Mouse (Mus musculus) natural killer cell, adult 2 months (primary cell): ENCODE measurements at regions not wholly inside any gene's neighbourhood (a gene's known extent, or its start where the extent isn't known, plus 50 kb on each side); places are given as distances from the start of the nearest gene placed in this dataset.

Source experiments
- DNase-seq, 2 experiments: peaks; one replicate each; pipeline ENCODE4 v3.0.0; 2022; ENCODE audit warnings: low spot score in 2 of 2

GRCm38 (mm10) chr14:115004733-115005405 is 87.1 kb upstream of the Gpc5 start:
- no peak for DNase-seq

GRCm38 (mm10) chr14:115010877-115011276 is 81.1 kb upstream of the Gpc5 start:
- DNase-seq: no peak

- no peak for DNase-seq
Observed at GRCm38 (mm10) chr14:115015299-115015698, 76.7 kb upstream of the Gpc5 start.

GRCm38 (mm10) chr14:115017410-115018153 is 74.4 kb upstream of the Gpc5 start:
- peak; percentile 35 for DNase-seq

- DNase-seq: no peak
Observed at GRCm38 (mm10) chr14:115028011-115028410, 64.0 kb upstream of the Gpc5 start.

GRCm38 (mm10) chr14:115031734-115032133 is 60.3 kb upstream of the Gpc5 start:
- DNase-seq: no peak

GRCm38 (mm10) chr14:115033375-115033969 is 58.5 kb upstream of the Gpc5 start:
- no peak for DNase-seq

- no peak for DNase-seq
Observed at GRCm38 (mm10) chr14:115034718-115035437, 57.1 kb upstream of the Gpc5 start.

- DNase-seq: no peak
Observed at GRCm38 (mm10) chr14:115037086-115037793, 54.8 kb upstream of the Gpc5 start.

- no peak for DNase-seq
Observed at GRCm38 (mm10) chr14:115038788-115039187, 53.2 kb upstream of the Gpc5 start.

- no peak for DNase-seq
Observed at GRCm38 (mm10) chr14:115039524-115039923, 52.5 kb upstream of the Gpc5 start.

- DNase-seq: no peak
Observed at GRCm38 (mm10) chr14:115040091-115040571, 51.9 kb upstream of the Gpc5 start.

- peak; percentile 77 to 84 for DNase-seq
Observed at GRCm38 (mm10) chr14:115040578-115041206, 51.3 kb upstream of the Gpc5 start.

- DNase-seq: peak in 1 of 2 experiments; percentile 30
Observed at GRCm38 (mm10) chr14:115041336-115042054, 50.5 kb upstream of the Gpc5 start.

- peak; percentile 68 to 77 for DNase-seq
Observed at GRCm38 (mm10) chr14:115042055-115042564, 49.9 kb upstream of the Gpc5 start.
